Comparison of ENCODE assay signal across 9 mouse cellular contexts in genomic region chr5:64513155-64513945, GRCm38 (mm10).
DNase-seq lines count a peak whose midpoint lies in the region; ATAC-seq lines count a peak whose summit lies in the region.
"Had no signal": no experiment of that assay in that cellular context is flagged by ENCODE, and none has a peak within 500 bp of the region (broad histone marks: within the 10 kb centered on the region; RNA-seq: fewer than 3 reads in every experiment).

No protein-coding gene starts in this region.

- intact Hi-C loops in heart, postnatal 14 days (cut with DNase I) = no loop called here

- no peak for ATAC-seq in intestine, embryonic 15.5 days

- no peak overlapping the region for H3K9ac ChIP-seq in intestine, embryonic 15.5 days
- H3K9ac ChIP-seq: stomach, embryonic 15.5 days had no signal

- no peaks in the 10 kb centered on the region for H3K9me3 ChIP-seq in intestine, embryonic 15.5 days
- H3K9me3 ChIP-seq: stomach, embryonic 15.5 days had no signal

- no peak overlapping the region for H3K27ac ChIP-seq in intestine, embryonic 15.5 days
- H3K27ac ChIP-seq: stomach, embryonic 15.5 days had no signal

- H3K36me3 ChIP-seq in intestine, embryonic 15.5 days = no peaks in the 10 kb centered on the region
- H3K36me3 ChIP-seq: stomach, embryonic 15.5 days had no signal

- H3K4me1 ChIP-seq in intestine, embryonic 15.5 days (replicated peaks) = peaks cover 8% of the 10 kb centered on the region; the same call in 1 of the 2 replicates
- H3K4me1 ChIP-seq: stomach, embryonic 15.5 days had no signal

- peak; percentile 9 to 51 for DNase-seq in heart, postnatal 14 days
- no peak for DNase-seq in heart, adult 8-10 months (ENCODE audit: low spot score)
- DNase-seq in ES-CJ7 (ENCODE audit: low read depth, low spot score) = peak; percentile 33
- DNase-seq in cerebellum, adult 9-11 months = peak; percentile 48
- DNase-seq in layer of hippocampus, postnatal 25 days (ENCODE audit: extremely low spot score in 1 of 2, low spot score in 1 of 2) = peak; percentile 54 to 68
- no peak for DNase-seq in MN1 (ENCODE audit: low spot score)
- no peak for DNase-seq in ovary, adult 18-20 months (ENCODE audit: low spot score)

- WGBS in intestine, embryonic 15.5 days = 82% methylated on average over 20 of the region's 20 CpGs

- no peak overlapping the region for H3K4me3 ChIP-seq in intestine, embryonic 15.5 days (replicated peaks)
- H3K4me3 ChIP-seq: stomach, embryonic 15.5 days had no signal

- H3K27me3 ChIP-seq in intestine, embryonic 15.5 days (replicated peaks) = no peaks in the 10 kb centered on the region
- H3K27me3 ChIP-seq: stomach, embryonic 15.5 days had no signal

- H3K4me2 ChIP-seq in intestine, embryonic 15.5 days (replicated peaks) = no peak overlapping the region
- H3K4me2 ChIP-seq: stomach, embryonic 15.5 days had no signal

Comparison
In these comparisons a context has a peak if more than half of its experiments do, and no peak if none do; other contexts are left out.
1. DNase-seq: peak in heart, postnatal 14 days (2 of 2), ES-CJ7 (single experiment), cerebellum, adult 9-11 months (single experiment) and layer of hippocampus, postnatal 25 days (2 of 2); none in heart, adult 8-10 months (single experiment), MN1 (single experiment) and ovary, adult 18-20 months (single experiment).